Mouse (Mus musculus): Measurements from ENCODE around the gene Nlgn1.

GRCm38 (mm10) chr3:26194970-26195369 lies 137.3 kb downstream of the Nlgn1 start:
- TF ChIP-seq CTCF (IDR thresholded peaks at IDR 0.05; ENCODE audit: control insufficient read depth, insufficient read depth, insufficient replicate concordance, low read depth, low read length) (no peak), POLR2A (IDR thresholded peaks at IDR 0.05; ENCODE audit: control insufficient read depth, low read depth, low read length) (no peak)
